Mouse (Mus musculus) liver, embryonic 14.5 days (tissue): ENCODE measurements at regions not wholly inside any gene's neighbourhood (a gene's known extent, or its start where the extent isn't known, plus 50 kb on each side); places are given as distances from the start of the nearest gene placed in this dataset.
"Not testable (repeated sequence)": the region's sequence is repeated elsewhere in the genome, so short reads cannot be mapped to it uniquely, and the experiment has no call there.

Source experiments
- ATAC-seq: fragments of 200-750 bp; cut with Nextera tagmentation; 2 replicates; pipeline ENCODE4 v1.8.0; 2017; ENCODE audit warnings: moderate number of reproducible peaks, mild to moderate bottlenecking, moderate library complexity; ENCODE audit not compliant: insufficient read depth
- DNase-seq, 3 experiments: peaks; one replicate each; pipeline ENCODE4 v3.0.0-alpha.2; 2012 to 2013; ENCODE audit warnings: low read depth in 3 of 3, low spot score in 3 of 3
- H3K27ac ChIP-seq: fragments of 300-500 bp; sonication (generic); 2 replicates; pipeline ENCODE4 v1.5.1; 2014; ENCODE audit warnings: moderate library complexity, mild to moderate bottlenecking, control low read depth, inconsistent platforms
- H3K27me3 ChIP-seq: fragments of 300-500 bp; sonication (generic); 2 replicates; pipeline ENCODE4 v1.6.1; 2014; ENCODE audit warnings: mild to moderate bottlenecking, low read length, moderate library complexity; ENCODE audit not compliant: control insufficient read depth, insufficient read depth
- H3K36me3 ChIP-seq: fragments of 300-500 bp; sonication (generic); replicated peaks from 2 replicates; pipeline ENCODE4 v1.6.1; 2014; ENCODE audit warnings: low read depth; ENCODE audit not compliant: control insufficient read depth, insufficient read depth
- H3K4me1 ChIP-seq, 2 experiments: fragments of 200-500 bp in 1 of 2; fragments of 300-500 bp in 1 of 2; sonication (generic) in 1 of 2; replicated peaks; 2 replicates each; pipeline ENCODE4 v1.6.1; 2012 to 2014; ENCODE audit warnings: antibody characterized with exemption in 1 of 2, inconsistent platforms in 1 of 2, low read length in 1 of 2; ENCODE audit not compliant: control insufficient read depth in 2 of 2, insufficient read depth in 2 of 2
- H3K4me2 ChIP-seq: fragments of 300-500 bp; sonication (generic); 2 replicates; pipeline ENCODE4 v1.6.1; 2014; ENCODE audit warnings: low read depth, mild to moderate bottlenecking, control low read depth, moderate library complexity
- H3K4me3 ChIP-seq, 2 experiments: fragments of 200-500 bp in 1 of 2; fragments of 300-500 bp in 1 of 2; sonication (generic) in 1 of 2; 2 replicates each; pipeline ENCODE4 v1.5.1; 2012 to 2014; ENCODE audit warnings: low read depth in 2 of 2, low read length in 2 of 2, mild to moderate bottlenecking in 2 of 2, control low read depth in 1 of 2, inconsistent platforms in 1 of 2, moderate library complexity in 1 of 2; ENCODE audit not compliant: insufficient read depth in 1 of 2
- H3K9ac ChIP-seq: fragments of 300-500 bp; sonication (generic); replicated peaks from 2 replicates; pipeline ENCODE4 v1.6.1; 2014; ENCODE audit warnings: mild to moderate bottlenecking, control low read depth, moderate library complexity
- H3K9me3 ChIP-seq: fragments of 300-500 bp; sonication (generic); 2 replicates; pipeline ENCODE4 v1.6.1; 2016; ENCODE audit warnings: low read length, mixed read lengths; ENCODE audit not compliant: control insufficient read depth
- CTCF ChIP-seq: IDR thresholded peaks from 2 replicates; pipeline ENCODE4 v1.5.1; 2016; ENCODE audit warnings: antibody characterized with exemption, low read depth, control low read depth
- EP300 ChIP-seq: IDR thresholded peaks from 2 replicates; pipeline ENCODE4 v1.6.1; 2016; ENCODE audit warnings: antibody characterized with exemption, low read depth
- WGBS: fragments of 180-500 bp; shearing (Covaris S2); extraction: QIAGEN DNeasy Blood & Tissue Kit; methylation state at CpG from one replicate; pipeline ENCODE4 v1.1.7; 2014; ENCODE audit not compliant: insufficient replicate concordance; 5-methylcytosine and 5-hydroxymethylcytosine counted together

DNA sequence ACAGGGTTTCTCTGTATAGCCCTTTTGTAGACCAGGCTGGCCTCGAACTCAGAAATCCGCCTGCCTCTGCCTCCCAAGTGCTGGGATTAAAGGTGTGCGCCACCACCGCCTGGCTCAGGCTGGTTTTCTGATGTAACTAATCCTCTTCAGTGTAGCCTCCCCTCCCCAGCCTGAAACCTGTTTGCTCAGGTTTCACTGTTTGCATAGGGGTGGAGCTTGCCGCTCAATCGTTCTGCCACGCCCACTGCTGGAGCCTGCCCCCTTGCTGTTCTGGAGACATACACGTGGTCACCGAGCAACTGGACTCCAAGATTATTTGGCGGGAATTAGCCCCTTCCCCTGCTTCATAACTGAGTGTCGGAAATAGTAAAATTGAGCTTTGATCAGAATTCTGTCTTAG lies 110.6 kb upstream of the Map3k1 start:
- ATAC-seq, H3K9me3 ChIP-seq, H3K4me3 ChIP-seq, DNase-seq, H3K27ac ChIP-seq, H3K9ac ChIP-seq, H3K27me3 ChIP-seq, H3K36me3 ChIP-seq, H3K4me1 ChIP-seq, H3K4me2 ChIP-seq: not testable (repeated sequence)
- 53% methylated on average over 11 of the region's 11 CpGs for WGBS
- peak; percentile 28; the same call in 1 of the 2 replicates for TF ChIP-seq CTCF

DNA sequence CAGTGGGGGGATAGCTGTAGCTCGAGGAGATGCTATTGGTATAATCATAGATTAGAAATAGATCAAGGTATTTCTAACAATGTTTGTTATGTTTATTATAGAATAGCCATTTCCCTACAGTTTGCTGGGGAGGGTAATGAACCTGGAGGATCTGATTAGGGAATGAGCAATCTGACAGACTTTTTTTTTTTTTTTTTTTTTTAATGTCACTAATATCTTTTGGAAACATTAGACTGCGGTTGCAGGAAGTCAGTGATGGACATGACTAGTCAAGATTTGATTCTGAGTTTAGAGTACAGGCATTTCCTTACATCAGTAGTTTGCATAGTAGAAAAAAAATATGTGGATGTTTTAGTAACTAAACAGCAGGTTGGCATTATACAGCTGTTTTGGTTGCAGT lies 111.7 kb upstream of the Map3k1 start:
- ATAC-seq (no peak), DNase-seq (no peak)
- no peak for TF ChIP-seq EP300
- no peak for TF ChIP-seq CTCF
- Histone ChIP-seq H3K4me3 (no peak overlapping the region), H3K4me1 (peaks cover 0 to 6% of the 10 kb centered on the region in 2 experiments; a peak in 1 of 4 replicates), H3K4me2 (no peak overlapping the region), H3K27ac (no peak overlapping the region), H3K36me3 (no peaks in the 10 kb centered on the region), H3K9me3 (no peaks in the 10 kb centered on the region), H3K27me3 (no peaks in the 10 kb centered on the region), H3K9ac (no peak overlapping the region)
- 67% methylated on average over 2 of the region's 2 CpGs for WGBS

DNA sequence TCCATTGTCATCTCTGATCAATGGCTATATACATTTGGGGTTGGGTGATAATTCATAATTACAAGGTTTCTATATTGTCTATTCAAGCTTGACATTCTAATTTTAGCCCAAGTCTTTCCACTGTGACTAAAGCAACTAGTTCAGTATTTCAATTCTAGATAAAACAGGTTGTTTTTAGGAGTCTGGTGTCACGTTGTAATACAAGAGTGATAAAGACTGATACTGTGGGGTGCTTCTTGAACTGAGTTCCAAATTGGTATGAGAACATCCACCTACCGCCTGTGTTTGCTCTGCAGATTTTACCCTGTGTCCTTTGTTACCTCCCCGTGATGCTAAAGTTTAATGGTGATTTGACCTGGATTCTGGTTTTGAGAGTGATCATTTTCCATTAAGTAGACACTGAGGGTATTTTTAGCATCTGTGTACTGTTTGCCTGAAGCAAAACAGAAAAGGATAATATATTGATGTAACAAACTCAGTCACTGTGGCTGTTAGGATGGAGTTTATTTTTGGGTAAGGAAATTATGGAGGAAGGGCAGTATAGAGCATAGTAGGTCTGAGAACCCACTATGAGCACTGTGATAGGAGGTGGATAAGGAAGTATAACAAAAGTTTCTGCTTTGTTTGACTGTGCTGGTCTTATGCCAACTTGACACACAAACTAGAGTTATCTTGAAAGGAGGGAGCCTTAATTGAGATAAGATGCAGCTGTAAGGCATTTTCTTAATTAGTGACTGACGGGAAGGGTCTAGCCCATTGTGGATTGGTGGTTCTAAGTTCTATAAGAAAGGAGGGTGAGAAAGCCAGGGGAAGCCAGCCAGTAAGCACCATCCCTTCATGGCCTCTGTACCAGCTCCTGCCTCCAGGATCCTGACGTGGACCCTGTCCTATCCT lies 112.6 kb upstream of the Map3k1 start:
- H3K4me2 ChIP-seq: no peak overlapping the region
- 62% methylated on average over 5 of the region's 5 CpGs for WGBS
- H3K36me3 ChIP-seq: no peaks in the 10 kb centered on the region
- TF ChIP-seq EP300 (no peak), CTCF (no peak)
- ATAC-seq (no peak), DNase-seq (no peak)
- H3K4me3 ChIP-seq: no peak overlapping the region
- peaks cover 0 to 6% of the 10 kb centered on the region in 2 experiments; a peak in 1 of 4 replicates for H3K4me1 ChIP-seq
- H3K9ac ChIP-seq: no peak overlapping the region
- H3K27ac ChIP-seq: no peak overlapping the region
- no peaks in the 10 kb centered on the region for H3K27me3 ChIP-seq
- H3K9me3 ChIP-seq: no peaks in the 10 kb centered on the region

DNA sequence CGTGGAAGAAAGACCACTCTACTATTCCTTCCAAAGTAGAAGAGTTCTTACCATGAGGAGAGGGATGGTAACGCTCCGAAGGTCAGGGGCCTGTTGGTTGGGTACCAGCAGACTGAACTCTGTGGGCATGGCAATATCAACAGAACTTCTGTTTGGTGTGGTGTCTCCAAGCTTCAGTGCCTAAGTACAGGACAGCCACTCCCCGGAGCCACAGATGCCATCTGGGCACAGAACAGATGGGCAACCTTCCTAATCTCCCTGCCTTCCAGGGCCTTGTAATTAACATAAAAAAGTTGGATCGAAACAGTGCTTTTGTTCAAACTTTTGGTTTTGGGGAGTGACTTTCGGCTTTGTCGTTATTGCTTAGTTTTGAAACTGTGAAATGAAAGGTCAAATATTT lies 116.6 kb upstream of the Map3k1 start:
- WGBS: 91% methylated on average over 7 of the region's 7 CpGs
- Histone ChIP-seq H3K27ac (no peak overlapping the region), H3K27me3 (no peaks in the 10 kb centered on the region), H3K4me3 (no peak overlapping the region), H3K4me2 (no peak overlapping the region), H3K36me3 (no peaks in the 10 kb centered on the region), H3K4me1 (peaks cover 28 to 30% of the 10 kb centered on the region in 2 experiments), H3K9ac (no peak overlapping the region), H3K9me3 (no peaks in the 10 kb centered on the region)
- no peak for ATAC-seq
- DNase-seq: no peak
- TF ChIP-seq CTCF (no peak), EP300 (no peak)

DNA sequence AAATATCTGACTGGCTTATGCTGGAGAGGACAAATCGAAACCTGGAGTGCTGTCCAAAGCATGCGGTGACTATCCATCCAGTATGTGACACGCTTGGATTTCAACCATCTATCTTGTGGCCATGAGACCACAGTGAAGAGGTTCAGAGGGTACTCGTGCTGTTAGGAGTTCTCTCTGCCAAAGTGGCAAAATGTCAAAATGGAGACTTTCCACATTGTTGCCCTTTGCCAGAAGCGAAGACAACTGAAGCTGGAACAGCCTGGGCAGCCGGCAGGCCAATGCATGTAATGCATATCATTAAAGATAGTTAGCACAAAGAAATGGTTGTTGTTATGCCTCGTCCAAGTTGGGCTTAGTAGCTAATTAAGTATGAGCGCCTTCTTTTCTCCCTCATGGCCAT lies 118.0 kb upstream of the Map3k1 start:
- H3K36me3 ChIP-seq: no peaks in the 10 kb centered on the region
- no peak overlapping the region for H3K4me2 ChIP-seq
- no peak overlapping the region for H3K27ac ChIP-seq
- TF ChIP-seq CTCF (no peak), EP300 (no peak)
- ATAC-seq (no peak), DNase-seq (no peak)
- WGBS: 83% methylated on average over 8 of the region's 8 CpGs
- H3K4me3 ChIP-seq: no peak overlapping the region
- H3K9ac ChIP-seq: no peak overlapping the region
- no peaks in the 10 kb centered on the region for H3K9me3 ChIP-seq
- peaks cover 38 to 40% of the 10 kb centered on the region in 2 experiments for H3K4me1 ChIP-seq
- no peaks in the 10 kb centered on the region for H3K27me3 ChIP-seq
